Mouse (Mus musculus): ENCODE results near the gene Nans.
A peak's percentile ranks its signal among the peaks of the same experiment; 100 is the strongest.

Nans gene

DNA sequence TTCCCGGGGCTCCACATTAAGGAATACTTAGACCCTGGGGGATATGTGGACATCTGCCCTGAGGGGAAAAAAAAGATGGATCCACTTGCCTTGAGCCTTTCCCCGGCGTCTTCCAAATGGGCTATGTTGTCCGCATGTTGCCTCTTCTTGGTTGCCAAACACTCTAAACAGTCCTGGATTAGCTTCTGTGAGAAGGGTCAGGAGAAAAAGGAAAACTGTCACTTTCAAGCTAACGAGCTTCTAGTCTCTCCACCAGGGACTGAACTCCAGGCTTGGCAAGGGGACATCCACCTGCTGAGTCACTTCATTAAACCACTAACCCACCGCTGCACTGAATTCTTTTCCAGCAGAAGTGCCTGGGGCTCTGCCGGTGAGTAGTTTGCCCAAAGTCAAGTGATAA, 43.9 kb downstream of the Nans start:
- no peak for DNase-seq (ENCODE audit: low read depth, low spot score)

DNA sequence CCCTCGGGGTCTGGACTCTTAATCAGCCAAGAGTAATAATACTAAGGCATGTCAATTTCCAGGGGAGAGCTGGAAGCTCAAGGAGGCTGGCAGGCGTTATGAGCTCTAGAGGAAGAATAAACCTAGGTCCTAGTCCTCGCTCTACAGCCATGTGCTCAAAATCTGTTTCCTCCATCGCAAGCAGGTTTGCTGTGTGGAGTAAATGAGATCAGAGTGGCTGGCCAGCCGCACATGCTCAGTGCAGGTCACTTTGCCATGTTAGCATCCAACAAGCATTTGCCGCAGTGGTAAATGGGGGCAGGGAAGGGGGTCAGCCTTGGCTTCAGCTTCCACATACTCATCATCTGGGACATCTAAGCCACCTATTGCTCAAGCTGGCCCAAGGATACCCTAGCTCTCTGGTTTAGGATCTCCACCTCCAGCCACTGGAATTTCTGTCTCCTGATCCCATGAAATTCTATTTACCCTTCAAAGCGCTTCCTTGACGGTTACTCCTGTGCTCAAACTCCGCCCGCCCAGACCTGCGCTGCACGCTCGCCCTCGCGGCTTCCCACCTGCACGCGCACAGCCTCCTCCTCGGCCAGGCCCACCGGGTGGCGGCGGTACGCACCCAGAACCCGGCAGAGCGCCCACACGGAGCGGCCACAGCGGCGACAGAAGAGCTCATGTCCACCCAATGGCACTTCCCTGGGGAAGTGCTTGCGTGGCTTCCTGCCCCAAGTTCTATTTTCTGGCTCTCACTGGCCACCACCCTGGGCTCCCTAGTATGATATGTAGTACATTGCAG, 45.1 kb downstream of the Nans start:
- no peak for DNase-seq (ENCODE audit: low read depth, low spot score)

DNA sequence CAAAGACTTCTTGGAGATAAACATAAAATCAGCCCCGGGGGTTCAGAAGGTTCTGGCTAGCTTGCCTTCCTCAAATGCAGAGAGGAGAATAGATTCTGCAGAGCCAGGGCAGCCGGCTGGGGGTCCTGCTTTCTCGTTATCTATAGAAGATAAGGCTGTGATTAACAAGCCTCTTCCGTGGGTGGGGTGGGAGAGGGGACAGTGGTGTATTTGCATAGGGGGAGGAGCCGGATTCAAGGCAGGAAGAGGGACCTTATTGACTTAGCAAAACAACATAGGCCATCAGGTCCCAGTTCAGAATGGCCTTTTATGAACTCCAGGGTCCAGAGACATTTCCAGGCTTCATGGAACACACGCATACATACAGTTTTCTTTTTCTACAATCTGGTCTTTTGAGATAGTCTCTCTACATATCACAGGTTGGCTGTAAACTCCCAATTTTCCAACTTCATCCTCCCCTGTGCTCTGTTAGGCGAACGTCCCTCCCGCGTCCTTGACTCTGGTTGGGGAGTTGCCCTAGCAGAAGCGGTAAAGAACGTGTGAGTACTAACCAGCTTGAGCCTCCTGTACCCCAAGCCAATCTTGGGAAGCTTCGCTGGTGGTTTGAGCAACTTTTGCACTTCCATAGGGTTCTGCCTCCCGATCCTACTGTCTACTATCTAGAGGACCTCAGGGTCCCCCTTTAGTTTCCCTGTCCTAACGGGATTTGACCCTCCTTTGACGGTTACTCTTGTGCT, 46.2 kb downstream of the Nans start:
- DNase-seq (ENCODE audit: low read depth, low spot score) = no peak

DNA sequence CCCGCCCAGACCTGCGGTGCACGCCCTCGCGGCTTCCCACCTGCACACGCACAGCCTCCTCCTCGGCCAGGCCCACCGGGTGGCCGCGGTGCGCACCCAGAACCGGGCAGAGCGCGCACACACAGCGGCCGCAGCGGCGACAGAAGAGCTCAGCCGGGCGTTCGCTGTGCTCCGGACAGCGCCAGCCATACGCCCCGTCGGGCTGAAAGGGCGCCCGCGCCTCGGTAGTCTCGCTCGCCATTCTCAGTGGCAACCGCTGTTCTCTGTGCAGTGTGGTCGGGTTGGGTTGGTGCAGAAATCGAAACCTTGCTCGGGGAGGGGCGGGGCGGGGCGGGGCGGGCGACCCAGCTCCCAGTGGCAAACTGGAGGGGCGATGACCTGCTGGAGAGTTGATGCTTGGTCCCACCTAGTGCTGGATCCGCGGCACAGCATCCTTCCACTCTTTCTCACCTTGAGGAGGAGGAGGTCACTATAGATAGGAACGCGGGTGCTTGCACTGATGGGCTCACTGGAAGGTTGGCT, 46.9 kb downstream of the Nans start, which contains the start of gene Trim14:
Gene Trim14, minus strand, starts transcription at position 302 of the 522 bp plus-strand sequence.
- DNase-seq (ENCODE audit: low read depth, low spot score) = peak; percentile 45

DNA sequence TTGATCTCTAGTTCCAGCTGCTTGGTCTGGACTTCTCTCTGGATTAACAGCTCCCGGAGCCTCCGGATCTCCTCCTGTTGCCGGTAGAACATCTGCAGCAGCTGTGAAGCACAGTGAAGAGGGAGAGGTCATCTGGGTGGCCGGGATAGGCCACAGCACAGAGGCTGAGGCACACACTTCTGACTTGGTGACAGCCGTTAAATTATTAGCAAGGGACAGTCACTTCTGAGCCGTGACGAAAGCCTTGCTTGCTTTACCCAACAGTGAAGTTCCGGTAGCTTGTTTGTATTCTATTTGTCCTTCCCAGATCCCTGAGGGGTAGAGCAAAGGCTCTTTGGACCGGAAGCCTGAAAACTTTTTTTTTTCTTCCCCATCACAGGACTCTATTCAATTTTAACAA, 50.1 kb downstream of the Nans start:
- DNase-seq (ENCODE audit: low read depth, low spot score) = no peak

DNA sequence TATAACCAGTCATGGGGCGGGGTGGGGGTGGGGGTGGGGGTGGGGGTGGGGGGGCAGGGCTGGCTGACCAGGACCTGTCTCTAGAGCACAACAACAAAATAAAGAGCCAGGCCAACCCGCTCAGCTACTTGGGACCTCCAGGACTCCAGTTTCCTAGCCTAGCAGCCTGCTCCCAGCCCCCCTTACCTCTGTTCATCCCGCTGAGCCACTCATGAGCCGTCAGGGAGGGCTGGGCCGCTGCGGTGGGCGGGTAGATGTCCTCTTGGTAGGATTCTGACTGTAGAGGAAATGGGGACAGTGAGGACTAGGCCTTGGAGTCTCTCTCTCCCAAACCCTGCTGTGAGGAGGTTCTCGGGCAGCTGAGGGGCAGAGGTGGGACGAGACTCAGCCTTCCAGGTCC, 52.7 kb downstream of the Nans start:
- no peak for DNase-seq (ENCODE audit: low read depth, low spot score)

DNA sequence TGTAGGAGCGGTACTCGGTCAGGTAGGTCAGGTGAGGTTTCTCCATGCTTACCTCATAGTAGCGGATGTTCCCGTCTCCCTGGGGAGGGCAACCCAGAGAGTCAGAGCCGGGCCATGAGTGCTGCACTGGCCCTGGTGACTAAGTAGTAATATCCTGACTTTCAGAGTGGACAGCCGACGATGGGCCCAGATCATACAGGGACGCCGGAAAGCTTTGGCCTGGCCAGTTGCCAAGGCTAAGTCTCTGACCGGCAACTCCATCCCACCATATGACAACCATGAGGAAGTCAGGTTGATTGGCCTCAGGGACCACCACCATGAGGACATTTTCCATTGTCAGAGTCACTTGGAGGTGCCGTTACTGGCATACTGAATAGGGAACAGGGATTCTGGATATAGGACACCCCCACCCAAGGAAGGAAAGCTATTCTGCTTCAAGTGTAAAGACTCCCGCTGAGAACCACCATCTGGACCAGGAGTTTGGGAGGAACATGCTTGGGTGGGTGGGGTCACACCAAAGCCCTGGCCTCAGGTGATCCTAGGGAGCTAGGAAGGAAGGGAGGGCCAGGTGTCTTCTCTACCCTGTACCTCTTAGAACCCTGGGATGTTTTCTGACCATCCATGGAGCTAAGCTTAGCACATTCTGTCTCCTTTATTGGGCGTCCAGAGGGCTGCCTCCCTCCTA, 54.5 kb downstream of the Nans start:
- no peak for DNase-seq (ENCODE audit: low read depth, low spot score)

DNA sequence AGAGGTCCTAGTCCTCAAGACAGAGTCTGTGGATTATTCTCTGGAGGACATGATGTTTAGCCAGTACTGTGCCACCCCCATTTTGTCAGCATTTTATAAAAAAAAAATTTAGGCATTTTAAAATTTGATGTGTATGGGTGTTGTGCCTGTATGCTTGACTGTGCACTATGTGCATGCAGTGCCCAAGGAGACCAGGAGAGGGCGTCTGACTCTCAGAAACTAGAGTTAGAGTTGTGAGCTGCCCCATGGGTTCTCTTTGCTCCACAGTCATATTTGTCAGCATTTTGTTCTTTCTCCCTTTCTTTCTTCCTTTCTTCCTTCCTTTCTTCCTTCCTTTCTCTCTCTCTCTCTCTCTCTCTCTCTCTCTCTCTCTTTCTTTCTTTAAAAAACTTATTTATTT, 55.3 kb downstream of the Nans start:
- DNase-seq (ENCODE audit: low read depth, low spot score) = no peak

DNA sequence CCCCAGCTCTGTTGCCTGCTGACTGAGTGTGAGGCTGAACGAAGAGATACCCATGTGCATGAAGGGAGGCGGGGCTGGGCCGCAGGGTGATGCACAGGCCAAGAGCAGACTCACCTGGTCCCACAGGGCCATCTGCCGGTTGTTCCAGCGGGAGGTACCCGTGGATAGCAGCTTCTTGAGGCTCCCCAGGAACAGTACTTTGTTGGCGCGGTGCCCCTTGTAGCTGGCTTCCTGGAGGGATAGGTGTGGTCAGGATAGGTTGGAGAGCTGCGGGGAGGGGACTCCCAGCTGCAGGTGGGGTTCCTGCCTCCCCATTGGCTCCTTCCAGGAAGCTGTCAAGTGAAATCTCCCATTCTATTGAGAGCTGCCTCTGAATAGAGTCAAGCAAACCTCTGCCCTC, 56.5 kb downstream of the Nans start:
- DNase-seq (ENCODE audit: low read depth, low spot score) = no peak

DNA sequence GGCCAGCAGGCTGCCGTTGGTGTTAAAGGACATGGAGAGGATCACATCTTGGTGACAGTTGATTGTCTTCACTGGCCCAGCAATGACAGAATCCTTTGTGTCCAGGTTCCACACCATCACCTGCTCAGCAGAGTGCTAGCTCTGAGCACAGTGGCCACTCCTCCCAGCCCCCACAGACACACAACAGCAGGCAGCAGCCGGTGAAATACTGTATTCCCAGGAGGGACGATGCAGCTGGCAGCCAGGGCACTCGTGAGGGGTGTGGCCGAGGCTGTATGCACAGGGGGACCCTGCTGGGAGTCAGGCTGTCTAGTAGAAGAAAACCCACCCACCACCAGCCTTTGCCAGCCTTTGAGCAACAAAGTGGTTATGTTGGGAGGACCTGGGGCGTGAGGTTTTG, 57.7 kb downstream of the Nans start:
- no peak for DNase-seq (ENCODE audit: low read depth, low spot score)

DNA sequence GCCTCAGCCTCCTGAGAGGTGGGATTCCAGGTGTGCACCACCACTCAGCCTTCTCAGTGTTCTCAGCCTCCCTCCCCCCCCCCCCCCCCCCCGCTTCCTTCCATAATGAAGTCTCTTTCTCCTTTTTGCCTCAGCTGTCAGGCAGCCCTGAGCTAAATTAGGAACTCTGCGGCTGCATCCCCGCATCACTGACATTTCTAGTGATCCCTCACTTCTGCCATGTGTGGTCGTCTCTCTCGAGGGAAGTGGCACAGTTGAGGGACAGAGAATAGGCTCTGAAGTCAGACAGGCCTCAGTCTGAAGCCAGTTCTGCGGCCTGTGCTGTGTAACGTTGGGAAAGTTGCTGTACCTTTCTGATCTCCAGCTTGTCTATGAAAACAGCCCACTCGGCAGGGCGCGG, 60.9 kb downstream of the Nans start:
- DNase-seq (ENCODE audit: low read depth, low spot score) = no peak

DNA sequence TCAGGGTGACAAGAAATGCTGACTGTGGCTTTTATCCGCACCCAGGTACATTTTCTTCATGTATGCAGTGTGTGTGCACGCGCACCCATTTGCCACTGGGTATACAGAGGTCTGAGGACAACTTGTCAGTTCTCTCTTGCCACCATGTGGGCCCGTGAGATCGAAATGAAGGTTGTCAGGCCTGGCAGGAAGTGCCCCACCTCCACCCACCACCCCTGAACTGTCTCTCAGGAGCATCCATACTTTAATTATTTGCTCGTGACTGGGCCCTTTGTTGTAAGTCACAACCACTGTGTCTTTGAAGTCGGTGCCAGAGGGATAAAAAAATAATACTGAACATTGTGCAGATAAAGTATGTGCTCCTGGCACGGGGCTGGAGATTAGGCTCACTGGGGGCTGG, 61.4 kb downstream of the Nans start:
- DNase-seq (ENCODE audit: low read depth, low spot score) = no peak
